Mouse (Mus musculus) neural tube, embryonic 11.5 days (tissue): ENCODE results near the gene Tmem163. TPM values are rescaled to one million over a fixed set of nuclear protein-coding genes. Genes with fewer than 3 reads are reported as not detected.

ENCODE experiments used
- ATAC-seq: fragments of 200-750 bp; cut with Nextera tagmentation; 2 replicates; pipeline ENCODE4 v1.8.0; 2017; ENCODE audit warnings: moderate number of reproducible peaks, mild to moderate bottlenecking, moderate TSS enrichment, moderate library complexity; ENCODE audit not compliant: insufficient read depth, low FRiP score, low TSS enrichment
- DNase-seq: peaks from one replicate; pipeline ENCODE4 v3.0.0-alpha.2; 2015; ENCODE audit warnings: low spot score
- H3K27ac ChIP-seq: fragments of 300-500 bp; sonication (generic); 2 replicates; pipeline ENCODE4 v1.5.1; 2014; ENCODE audit warnings: low read depth, mild to moderate bottlenecking, low read length
- H3K27me3 ChIP-seq: fragments of 300-500 bp; sonication (generic); 2 replicates; pipeline ENCODE4 v1.6.1; 2014; ENCODE audit warnings: mild to moderate bottlenecking, low read length, mixed read lengths; ENCODE audit not compliant: control insufficient read depth, insufficient read depth
- H3K36me3 ChIP-seq: fragments of 300-500 bp; sonication (generic); 2 replicates; pipeline ENCODE4 v1.6.1; 2014; ENCODE audit warnings: mild to moderate bottlenecking, low read length, moderate library complexity, mixed read lengths; ENCODE audit not compliant: control insufficient read depth, insufficient read depth
- H3K4me1 ChIP-seq: fragments of 300-500 bp; sonication (generic); 2 replicates; pipeline ENCODE4 v1.6.1; 2014; ENCODE audit warnings: low read length, mixed read lengths; ENCODE audit not compliant: control insufficient read depth, insufficient read depth
- H3K4me2 ChIP-seq: fragments of 300-500 bp; sonication (generic); 2 replicates; pipeline ENCODE4 v1.6.1; 2014; ENCODE audit warnings: low read depth, mild to moderate bottlenecking, moderate library complexity
- H3K4me3 ChIP-seq: fragments of 300-500 bp; sonication (generic); 2 replicates; pipeline ENCODE4 v1.5.1; 2014; ENCODE audit warnings: low read depth, low read length
- H3K9ac ChIP-seq: fragments of 300-500 bp; sonication (generic); 2 replicates; pipeline ENCODE4 v1.6.1; 2014; ENCODE audit warnings: mild to moderate bottlenecking, low read length
- H3K9me3 ChIP-seq: fragments of 300-500 bp; sonication (generic); 2 replicates; pipeline ENCODE4 v1.6.1; 2016; ENCODE audit warnings: low read length; ENCODE audit not compliant: control insufficient read depth
- WGBS: fragments of 180-500 bp; shearing (Covaris S2); extraction: QIAGEN DNeasy Blood & Tissue Kit; methylation state at CpG from one replicate; pipeline ENCODE4 v1.1.7; 2014; 5-methylcytosine and 5-hydroxymethylcytosine counted together
- polyA plus RNA-seq: library from polyadenylated mRNA; unstranded; fragments of >200 nt; fragmentation: Nextera tagmentation; extraction: Ambion mirVana; gene quantifications from 2 replicates; pipeline ENCODE4 v1.2.1, GENCODE M21; 2014

The Tmem163 gene
- polyA plus RNA-seq = 27.1 and 32.0 TPM in 2 replicates

- Histone ChIP-seq H3K9me3 (no peaks in the 10 kb centered on the region), H3K4me2 (peak within 1 kb of the TSS; percentile 80), H3K4me1 (peaks cover 13% of the 10 kb centered on the region), H3K27ac (peak within 1 kb of the TSS; percentile 29; the same call in 1 of the 2 replicates), H3K36me3 (no peaks in the 10 kb centered on the region), H3K9ac (no peak within 1 kb of the TSS), H3K27me3 (peaks cover 50% of the 10 kb centered on the region), H3K4me3 (peak within 1 kb of the TSS; percentile 49; the same call in 1 of the 2 replicates)
- DNase-seq (peak; percentile 79), ATAC-seq (peak; percentile 37; the same call in 1 of the 2 replicates)
- 17% methylated on average over 18 of the region's 18 CpGs for WGBS
These were observed at the start of gene Tmem163 for GRCm38 (mm10) chr1:127679498-127680133. Gene Tmem163 (minus strand): TSS chr1:127679548.

GRCm38 (mm10) chr1:127729096-127729495 lies 49.7 kb upstream of the Tmem163 start, which contains the start of gene Acmsd:
Gene Acmsd (plus strand): TSS chr1:127729413.
- Histone ChIP-seq H3K36me3 (no peaks in the 10 kb centered on the region), H3K9ac (no peak within 1 kb of the TSS), H3K9me3 (no peaks in the 10 kb centered on the region), H3K4me2 (no peak within 1 kb of the TSS), H3K4me3 (no peak within 1 kb of the TSS), H3K27ac (no peak within 1 kb of the TSS), H3K27me3 (no peaks in the 10 kb centered on the region), H3K4me1 (no peaks in the 10 kb centered on the region)
- WGBS = 94% methylated on average over 4 of the region's 4 CpGs
- DNase-seq (no peak), ATAC-seq (no peak)

GRCm38 (mm10) chr1:127723596-127723995 lies 44.2 kb upstream of the Tmem163 start:
- DNase-seq = no peak
- Histone ChIP-seq H3K27me3 (no peaks in the 10 kb centered on the region), H3K9ac (no peak overlapping the region), H3K27ac (no peak overlapping the region), H3K4me3 (no peak overlapping the region), H3K36me3 (no peaks in the 10 kb centered on the region), H3K9me3 (no peaks in the 10 kb centered on the region), H3K4me1 (no peaks in the 10 kb centered on the region), H3K4me2 (no peak overlapping the region)
- 56% methylated on average over 2 of the region's 2 CpGs for WGBS
- no peak for ATAC-seq

- H3K27ac ChIP-seq = no peak overlapping the region
- 97% methylated on average over 1 of the region's 1 CpGs for WGBS
- ATAC-seq (no peak), DNase-seq (no peak)
- no peaks in the 10 kb centered on the region for H3K27me3 ChIP-seq
- H3K9me3 ChIP-seq = no peaks in the 10 kb centered on the region
- no peak overlapping the region for H3K4me3 ChIP-seq
- no peaks in the 10 kb centered on the region for H3K36me3 ChIP-seq
- no peak overlapping the region for H3K4me2 ChIP-seq
- H3K9ac ChIP-seq = no peak overlapping the region
- H3K4me1 ChIP-seq = no peaks in the 10 kb centered on the region
These were observed 38.9 kb upstream of the Tmem163 start for GRCm38 (mm10) chr1:127718290-127718689.

- no peak for ATAC-seq
- DNase-seq = no peak
- no peak overlapping the region for H3K4me2 ChIP-seq
- no peak overlapping the region for H3K27ac ChIP-seq
- no peaks in the 10 kb centered on the region for H3K36me3 ChIP-seq
- 91% methylated on average over 8 of the region's 8 CpGs for WGBS
- H3K4me1 ChIP-seq = no peaks in the 10 kb centered on the region
- no peaks in the 10 kb centered on the region for H3K27me3 ChIP-seq
- H3K9me3 ChIP-seq = no peaks in the 10 kb centered on the region
- no peak overlapping the region for H3K4me3 ChIP-seq
- no peak overlapping the region for H3K9ac ChIP-seq
These were observed 37.1 kb upstream of the Tmem163 start for GRCm38 (mm10) chr1:127716441-127716840.

- DNase-seq = no peak
- no peaks in the 10 kb centered on the region for H3K9me3 ChIP-seq
- WGBS = 76% methylated on average over 5 of the region's 5 CpGs
- H3K4me1 ChIP-seq = no peaks in the 10 kb centered on the region
- no peaks in the 10 kb centered on the region for H3K36me3 ChIP-seq
- no peak overlapping the region for H3K4me3 ChIP-seq
- ATAC-seq = no peak
- H3K4me2 ChIP-seq = no peak overlapping the region
- H3K27me3 ChIP-seq = no peaks in the 10 kb centered on the region
- H3K27ac ChIP-seq = no peak overlapping the region
- no peak overlapping the region for H3K9ac ChIP-seq
These were observed 26.9 kb upstream of the Tmem163 start for GRCm38 (mm10) chr1:127706269-127706668.

GRCm38 (mm10) chr1:127702187-127702586 lies 22.8 kb upstream of the Tmem163 start:
- no peak for ATAC-seq
- Histone ChIP-seq H3K9ac (no peak overlapping the region), H3K4me2 (no peak overlapping the region), H3K27me3 (no peaks in the 10 kb centered on the region), H3K36me3 (no peaks in the 10 kb centered on the region), H3K4me1 (no peaks in the 10 kb centered on the region), H3K4me3 (no peak overlapping the region), H3K27ac (no peak overlapping the region), H3K9me3 (no peaks in the 10 kb centered on the region)
- DNase-seq = no peak
- WGBS = 84% methylated on average over 1 of the region's 1 CpGs

GRCm38 (mm10) chr1:127696533-127696932 lies 17.2 kb upstream of the Tmem163 start:
- no peak overlapping the region for H3K27ac ChIP-seq
- H3K9me3 ChIP-seq = no peaks in the 10 kb centered on the region
- H3K27me3 ChIP-seq = no peaks in the 10 kb centered on the region
- H3K4me3 ChIP-seq = no peak overlapping the region
- H3K9ac ChIP-seq = no peak overlapping the region
- 24% methylated on average over 2 of the region's 2 CpGs for WGBS
- no peaks in the 10 kb centered on the region for H3K4me1 ChIP-seq
- ATAC-seq (no peak), DNase-seq (no peak)
- H3K36me3 ChIP-seq = no peaks in the 10 kb centered on the region
- no peak overlapping the region for H3K4me2 ChIP-seq
